Mouse (Mus musculus) heart, adult 2 months (tissue): Measurements from ENCODE around the gene Zfp202.

Experiments used
- CTCF ChIP-seq: fragments of 200-600 bp; IDR thresholded peaks from 2 replicates; pipeline ENCODE4 v1.8.1; 2022; ENCODE audit warnings: antibody characterized with exemption, mild to moderate bottlenecking, moderate library complexity
- EP300 ChIP-seq: fragments of 200-500 bp; IDR thresholded peaks from 2 replicates; pipeline ENCODE4 v1.6.1; 2011; ENCODE audit warnings: low read depth, low read length, control low read depth; ENCODE audit not compliant: insufficient read depth
- POLR2A ChIP-seq: fragments of 200-500 bp; IDR thresholded peaks from 2 replicates; pipeline ENCODE4 v1.6.1; 2011; ENCODE audit warnings: mild to moderate bottlenecking, low read depth, low read length, control low read depth; ENCODE audit not compliant: insufficient read depth

- TF ChIP-seq POLR2A = peak; percentile 82
- peak; percentile 62 for TF ChIP-seq CTCF
- no peak for TF ChIP-seq EP300
Observed at GRCm38 (mm10) chr9:40192098-40193038, at the start of gene Zfp202.
